Mouse (Mus musculus) stomach, postnatal 0 days (tissue): Measurements from ENCODE around the gene Cyp2j12.
"Not testable (repeated sequence)": the region's sequence is repeated elsewhere in the genome, so short reads cannot be mapped to it uniquely, and the experiment has no call there.

Experiments
- CTCF ChIP-seq: IDR thresholded peaks from 2 replicates; pipeline ENCODE4 v1.5.1; 2016; ENCODE audit warnings: antibody characterized with exemption, low read depth, mild to moderate bottlenecking, moderate library complexity
- EP300 ChIP-seq: optimal IDR thresholded peaks from 2 replicates; pipeline ENCODE3; 2016; ENCODE audit warnings: antibody characterized with exemption

DNA sequence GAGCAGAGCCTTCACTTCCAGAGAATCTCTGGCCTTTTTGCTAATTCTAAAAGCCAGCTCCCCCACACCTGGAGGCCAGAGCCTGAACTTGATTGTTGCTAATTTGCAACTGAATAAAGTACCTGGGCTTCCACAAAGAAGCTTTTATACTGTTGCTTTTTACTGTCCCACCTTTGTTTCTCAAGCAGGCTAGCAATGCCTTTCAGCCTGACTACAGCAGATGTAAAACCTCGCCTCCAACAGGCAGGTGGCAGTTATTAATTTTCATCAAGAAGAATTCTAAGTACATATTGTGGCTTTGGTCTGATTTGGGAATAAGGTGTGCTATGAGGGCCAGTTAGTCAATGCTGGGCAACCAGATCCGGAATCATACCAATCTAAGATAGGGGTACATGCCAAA, 47.7 kb upstream of the Cyp2j12 start:
- TF ChIP-seq CTCF, EP300: not testable (repeated sequence)
